In genomic region chr17:12039188-12039587, GRCm38 (mm10) we compare ENCODE assay signal across 8 mouse cellular contexts.
A peak's percentile ranks its signal among the peaks of the same experiment; 100 is the strongest.
DNase-seq lines count a peak whose midpoint lies in the region; ATAC-seq and TF ChIP-seq lines count a peak whose summit lies in the region.

No protein-coding gene starts in this region.

- no peak for TF ChIP-seq POLR2A in cerebellum, adult 2 months (IDR thresholded peaks at IDR 0.05; ENCODE audit: borderline replicate concordance, insufficient read depth, low read length)

- peak; percentile 93 for DNase-seq in NIH3T3 (ENCODE audit: low read depth)
- DNase-seq in cerebellum, adult 2 months, result peak; percentile 73 to 83
- peak; percentile 84 to 96 for DNase-seq in layer of hippocampus, postnatal 25 days (ENCODE audit: extremely low spot score in 1 of 2, low spot score in 1 of 2)
- DNase-seq in lung, postnatal 14 days, result peak; percentile 88
- peak; percentile 88 to 91 for DNase-seq in right cerebral cortex, postnatal 10 days (ENCODE audit: low spot score in 2 of 2)
- peak; percentile 85 for DNase-seq in urinary bladder, postnatal 14 days (ENCODE audit: low spot score)

- no peak overlapping the region for H3K4me3 ChIP-seq in cerebellum, adult 2 months (replicated peaks; ENCODE audit: insufficient read depth, low read depth, low read length)

- ATAC-seq in frontal cortex, adult (ENCODE audit: low TSS enrichment), result peak; percentile 46; the same call in 1 of the 2 replicates
- peak; percentile 85 to 89 for ATAC-seq in hematopoietic stem cell, adult 5-6 weeks (replicated peaks in 1 of 2; ENCODE audit: insufficient read depth in 1 of 2, low FRiP score in 2 of 2, low TSS enrichment in 1 of 2, low read depth in 1 of 2, poor library complexity in 2 of 2, severe bottlenecking in 2 of 2)

- 1% methylated on average over 9 of the region's 9 CpGs for WGBS in cerebellum, adult 2 months

- H3K4me1 ChIP-seq in cerebellum, adult 2 months (ENCODE audit: control insufficient read depth, insufficient read depth, low read length), result no peaks in the 10 kb centered on the region

- no peak overlapping the region for H3K27ac ChIP-seq in cerebellum, adult 2 months (ENCODE audit: insufficient read depth, low read length)

- H3K27me3 ChIP-seq in cerebellum, adult 2 months (ENCODE audit: control insufficient read depth, insufficient read depth, low read length), result no peaks in the 10 kb centered on the region

- peak; percentile 96 for TF ChIP-seq CTCF in cerebellum, adult 2 months (IDR thresholded peaks at IDR 0.05; ENCODE audit: borderline replicate concordance, insufficient read depth, low read depth, low read length)
